Mouse (Mus musculus): Measurements from ENCODE around the gene Nampt. TPM values are rescaled to one million over a fixed set of nuclear protein-coding genes. Genes with fewer than 3 reads are reported as not detected.
A peak's percentile ranks its signal among the peaks of the same experiment; 100 is the strongest.
"Not testable (repeated sequence)": the region's sequence is repeated elsewhere in the genome, so short reads cannot be mapped to it uniquely, and the experiment has no call there.

The Nampt gene
- polyA plus RNA-seq, 1 experiment: 6.0 TPM

- no peak for TF ChIP-seq POLR2A (IDR thresholded peaks at IDR 0.05; ENCODE audit: control insufficient read depth, low read depth, low read length)
- no peak for TF ChIP-seq CTCF (IDR thresholded peaks at IDR 0.05; ENCODE audit: control insufficient read depth, insufficient read depth, insufficient replicate concordance, low read depth, low read length)
- H3K4me1 ChIP-seq (ENCODE audit: control insufficient read depth, insufficient read depth, low read length): no peaks in the 10 kb centered on the region
- H3K4me3 ChIP-seq (ENCODE audit: control insufficient read depth, low read depth, low read length): no peak overlapping the region
- H3K27me3 ChIP-seq (ENCODE audit: control insufficient read depth, insufficient read depth, low read length): no peaks in the 10 kb centered on the region
- H3K36me3 ChIP-seq (ENCODE audit: control insufficient read depth, insufficient read depth, low read length): no peaks in the 10 kb centered on the region
- H3K27ac ChIP-seq (ENCODE audit: control insufficient read depth, insufficient read depth, low read depth, low read length): no peak overlapping the region
Observed at GRCm38 (mm10) chr12:32886353-32886752, 67.0 kb downstream of the Nampt start.

- no peak overlapping the region for H3K4me3 ChIP-seq (ENCODE audit: control insufficient read depth, low read depth, low read length)
- H3K36me3 ChIP-seq (ENCODE audit: control insufficient read depth, insufficient read depth, low read length): no peaks in the 10 kb centered on the region
- H3K27ac ChIP-seq (ENCODE audit: control insufficient read depth, insufficient read depth, low read depth, low read length): no peak overlapping the region
- no peaks in the 10 kb centered on the region for H3K27me3 ChIP-seq (ENCODE audit: control insufficient read depth, insufficient read depth, low read length)
- TF ChIP-seq POLR2A (IDR thresholded peaks at IDR 0.05; ENCODE audit: control insufficient read depth, low read depth, low read length) (no peak), CTCF (IDR thresholded peaks at IDR 0.05; ENCODE audit: control insufficient read depth, insufficient read depth, insufficient replicate concordance, low read depth, low read length) (no peak)
- no peaks in the 10 kb centered on the region for H3K4me1 ChIP-seq (ENCODE audit: control insufficient read depth, insufficient read depth, low read length)
Observed at GRCm38 (mm10) chr12:32888226-32888625, 68.9 kb downstream of the Nampt start.

GRCm38 (mm10) chr12:32889846-32890245 lies 70.5 kb downstream of the Nampt start:
- Histone ChIP-seq H3K27ac (ENCODE audit: control insufficient read depth, insufficient read depth, low read depth, low read length) (no peak overlapping the region), H3K4me1 (ENCODE audit: control insufficient read depth, insufficient read depth, low read length) (no peaks in the 10 kb centered on the region), H3K4me3 (ENCODE audit: control insufficient read depth, low read depth, low read length) (no peak overlapping the region), H3K27me3 (ENCODE audit: control insufficient read depth, insufficient read depth, low read length) (no peaks in the 10 kb centered on the region), H3K36me3 (ENCODE audit: control insufficient read depth, insufficient read depth, low read length) (no peaks in the 10 kb centered on the region)
- TF ChIP-seq CTCF (IDR thresholded peaks at IDR 0.05; ENCODE audit: control insufficient read depth, insufficient read depth, insufficient replicate concordance, low read depth, low read length): no peak
- no peak for TF ChIP-seq POLR2A (IDR thresholded peaks at IDR 0.05; ENCODE audit: control insufficient read depth, low read depth, low read length)

- H3K4me3 ChIP-seq (ENCODE audit: control insufficient read depth, low read depth, low read length): no peak overlapping the region
- no peak for TF ChIP-seq POLR2A (IDR thresholded peaks at IDR 0.05; ENCODE audit: control insufficient read depth, low read depth, low read length)
- no peak for TF ChIP-seq CTCF (IDR thresholded peaks at IDR 0.05; ENCODE audit: control insufficient read depth, insufficient read depth, insufficient replicate concordance, low read depth, low read length)
- H3K27me3 ChIP-seq (ENCODE audit: control insufficient read depth, insufficient read depth, low read length): no peaks in the 10 kb centered on the region
- 0 out of 2 replicates have a peak overlapping the region, but pooled peaks have one; percentile 13 for H3K27ac ChIP-seq (ENCODE audit: control insufficient read depth, insufficient read depth, low read depth, low read length)
- no peaks in the 10 kb centered on the region for H3K36me3 ChIP-seq (ENCODE audit: control insufficient read depth, insufficient read depth, low read length)
- H3K4me1 ChIP-seq (ENCODE audit: control insufficient read depth, insufficient read depth, low read length): no peaks in the 10 kb centered on the region
Observed at GRCm38 (mm10) chr12:32890455-32890854, 71.1 kb downstream of the Nampt start.

GRCm38 (mm10) chr12:32891271-32891670 lies 71.9 kb downstream of the Nampt start:
- not testable (repeated sequence) for H3K27me3 ChIP-seq (ENCODE audit: control insufficient read depth, insufficient read depth, low read length); H3K27ac ChIP-seq (ENCODE audit: control insufficient read depth, insufficient read depth, low read depth, low read length); H3K36me3 ChIP-seq (ENCODE audit: control insufficient read depth, insufficient read depth, low read length)

GRCm38 (mm10) chr12:32893212-32893611 lies 73.9 kb downstream of the Nampt start:
- Histone ChIP-seq H3K4me3 (ENCODE audit: control insufficient read depth, low read depth, low read length) (no peak overlapping the region), H3K27ac (ENCODE audit: control insufficient read depth, insufficient read depth, low read depth, low read length) (no peak overlapping the region), H3K4me1 (ENCODE audit: control insufficient read depth, insufficient read depth, low read length) (no peaks in the 10 kb centered on the region), H3K36me3 (ENCODE audit: control insufficient read depth, insufficient read depth, low read length) (no peaks in the 10 kb centered on the region), H3K27me3 (ENCODE audit: control insufficient read depth, insufficient read depth, low read length) (no peaks in the 10 kb centered on the region)
- TF ChIP-seq POLR2A (IDR thresholded peaks at IDR 0.05; ENCODE audit: control insufficient read depth, low read depth, low read length) (no peak), CTCF (IDR thresholded peaks at IDR 0.05; ENCODE audit: control insufficient read depth, insufficient read depth, insufficient replicate concordance, low read depth, low read length) (no peak)

More at GRCm38 (mm10) chr12:32891271-32891670, 71.9 kb downstream of the Nampt start:
- not testable (repeated sequence) for H3K4me1 ChIP-seq (ENCODE audit: control insufficient read depth, insufficient read depth, low read length); H3K4me3 ChIP-seq (ENCODE audit: control insufficient read depth, low read depth, low read length)

GRCm38 (mm10) chr12:32895806-32896205 lies 76.5 kb downstream of the Nampt start:
- Histone ChIP-seq H3K27me3 (ENCODE audit: control insufficient read depth, insufficient read depth, low read length) (no peaks in the 10 kb centered on the region), H3K27ac (ENCODE audit: control insufficient read depth, insufficient read depth, low read depth, low read length) (no peak overlapping the region), H3K4me3 (ENCODE audit: control insufficient read depth, low read depth, low read length) (no peak overlapping the region), H3K36me3 (ENCODE audit: control insufficient read depth, insufficient read depth, low read length) (no peaks in the 10 kb centered on the region), H3K4me1 (ENCODE audit: control insufficient read depth, insufficient read depth, low read length) (no peaks in the 10 kb centered on the region)
- TF ChIP-seq CTCF (IDR thresholded peaks at IDR 0.05; ENCODE audit: control insufficient read depth, insufficient read depth, insufficient replicate concordance, low read depth, low read length) (no peak), POLR2A (IDR thresholded peaks at IDR 0.05; ENCODE audit: control insufficient read depth, low read depth, low read length) (no peak)

GRCm38 (mm10) chr12:32896496-32896895 lies 77.2 kb downstream of the Nampt start:
- H3K36me3 ChIP-seq (ENCODE audit: control insufficient read depth, insufficient read depth, low read length): no peaks in the 10 kb centered on the region
- no peak for TF ChIP-seq POLR2A (IDR thresholded peaks at IDR 0.05; ENCODE audit: control insufficient read depth, low read depth, low read length)
- TF ChIP-seq CTCF (IDR thresholded peaks at IDR 0.05; ENCODE audit: control insufficient read depth, insufficient read depth, insufficient replicate concordance, low read depth, low read length): no peak

More at GRCm38 (mm10) chr12:32896496-32896895, 77.2 kb downstream of the Nampt start:
- Histone ChIP-seq H3K4me1 (ENCODE audit: control insufficient read depth, insufficient read depth, low read length) (no peaks in the 10 kb centered on the region), H3K27me3 (ENCODE audit: control insufficient read depth, insufficient read depth, low read length) (no peaks in the 10 kb centered on the region), H3K27ac (ENCODE audit: control insufficient read depth, insufficient read depth, low read depth, low read length) (no peak overlapping the region), H3K4me3 (ENCODE audit: control insufficient read depth, low read depth, low read length) (no peak overlapping the region)
